Mouse (Mus musculus) testis, adult 2 months (tissue): ENCODE results near the gene Adora2a. TPM values are rescaled to one million over a fixed set of nuclear protein-coding genes. Genes with fewer than 3 reads are reported as not detected.
"Not testable (repeated sequence)": the region's sequence is repeated elsewhere in the genome, so short reads cannot be mapped to it uniquely, and the experiment has no call there.

Experiments used
- H3K27ac ChIP-seq: fragments of 200-500 bp; 2 replicates; pipeline ENCODE4 v1.5.1; 2012; ENCODE audit warnings: low read depth, low read length; ENCODE audit not compliant: control insufficient read depth, insufficient read depth
- H3K27me3 ChIP-seq: fragments of 200-500 bp; 2 replicates; pipeline ENCODE4 v1.6.1; 2012; ENCODE audit warnings: mild to moderate bottlenecking, low read length, moderate library complexity; ENCODE audit not compliant: control insufficient read depth, insufficient read depth
- H3K36me3 ChIP-seq: fragments of 200-500 bp; 2 replicates; pipeline ENCODE4 v1.6.1; 2012; ENCODE audit warnings: mild to moderate bottlenecking, low read length; ENCODE audit not compliant: control insufficient read depth, insufficient read depth
- H3K4me1 ChIP-seq: fragments of 200-500 bp; 2 replicates; pipeline ENCODE4 v1.6.1; 2012; ENCODE audit warnings: low read length; ENCODE audit not compliant: control insufficient read depth, insufficient read depth
- H3K4me3 ChIP-seq: fragments of 200-500 bp; 2 replicates; pipeline ENCODE4 v1.5.1; 2012; ENCODE audit warnings: low read depth, mild to moderate bottlenecking, low read length, moderate library complexity, mixed read lengths; ENCODE audit not compliant: control insufficient read depth
- CTCF ChIP-seq: fragments of 200-500 bp; IDR thresholded peaks from 2 replicates; pipeline ENCODE4 v1.5.1; 2012; ENCODE audit warnings: low read depth, mild to moderate bottlenecking, inconsistent platforms, low read length, moderate library complexity; ENCODE audit not compliant: control insufficient read depth, insufficient read depth, insufficient replicate concordance
- POLR2A ChIP-seq: fragments of 200-500 bp; IDR thresholded peaks from 2 replicates; pipeline ENCODE4 v1.6.1; 2012; ENCODE audit warnings: low read depth, mild to moderate bottlenecking, inconsistent platforms, low read length, moderate library complexity; ENCODE audit not compliant: control insufficient read depth
- polyA plus RNA-seq: library from polyadenylated mRNA; depleted of rRNA; stranded (reverse); fragments of >200 nt; gene quantifications from 2 replicates; pipeline ENCODE4 v1.2.3, GENCODE M21; 2012

The Adora2a gene
- polyA plus RNA-seq, 1 experiment: 0.28 TPM

- no peaks in the 10 kb centered on the region for H3K4me1 ChIP-seq
- H3K27me3 ChIP-seq: no peaks in the 10 kb centered on the region
- H3K4me3 ChIP-seq: no peak overlapping the region
- no peak for TF ChIP-seq POLR2A
- no peak for TF ChIP-seq CTCF
- H3K36me3 ChIP-seq: no peaks in the 10 kb centered on the region
- H3K27ac ChIP-seq: no peak overlapping the region
Measured at GRCm38 (mm10) chr10:75345265-75345664, 28.6 kb downstream of the Adora2a start.

- Histone ChIP-seq H3K27me3 (no peaks in the 10 kb centered on the region), H3K4me1 (no peaks in the 10 kb centered on the region), H3K4me3 (no peak overlapping the region), H3K36me3 (no peaks in the 10 kb centered on the region), H3K27ac (no peak overlapping the region)
- TF ChIP-seq CTCF: no peak
- no peak for TF ChIP-seq POLR2A
Measured at GRCm38 (mm10) chr10:75350564-75350963, 33.9 kb downstream of the Adora2a start.

- Histone ChIP-seq H3K36me3 (no peaks in the 10 kb centered on the region), H3K4me3 (no peak overlapping the region), H3K27ac (no peak overlapping the region), H3K27me3 (no peaks in the 10 kb centered on the region), H3K4me1 (no peaks in the 10 kb centered on the region)
- TF ChIP-seq POLR2A (no peak), CTCF (no peak)
Measured at GRCm38 (mm10) chr10:75352541-75352940, 35.9 kb downstream of the Adora2a start.

- H3K27me3 ChIP-seq, H3K4me1 ChIP-seq, H3K27ac ChIP-seq, H3K4me3 ChIP-seq, H3K36me3 ChIP-seq: not testable (repeated sequence)
Measured at GRCm38 (mm10) chr10:75353838-75354241, 37.2 kb downstream of the Adora2a start.

- H3K4me1 ChIP-seq: no peaks in the 10 kb centered on the region
- TF ChIP-seq CTCF (no peak), POLR2A (no peak)
- no peak overlapping the region for H3K4me3 ChIP-seq
- H3K27ac ChIP-seq: no peak overlapping the region
- H3K27me3 ChIP-seq: no peaks in the 10 kb centered on the region
- no peaks in the 10 kb centered on the region for H3K36me3 ChIP-seq
Measured at GRCm38 (mm10) chr10:75355341-75355740, 38.7 kb downstream of the Adora2a start.

GRCm38 (mm10) chr10:75364214-75364690 is 47.6 kb downstream of the Adora2a start:
- not testable (repeated sequence) for H3K27ac ChIP-seq, H3K36me3 ChIP-seq, H3K4me1 ChIP-seq, H3K27me3 ChIP-seq, H3K4me3 ChIP-seq

GRCm38 (mm10) chr10:75364796-75365195 is 48.1 kb downstream of the Adora2a start:
- TF ChIP-seq CTCF: no peak
- peak overlapping the region; percentile 90; the same call in 1 of the 2 replicates for H3K4me3 ChIP-seq

GRCm38 (mm10) chr10:75365231-75365633 is 48.6 kb downstream of the Adora2a start:
- H3K4me3 ChIP-seq: peak overlapping the region; percentile 90
- H3K4me1 ChIP-seq: peaks cover 2% of the 10 kb centered on the region; the same call in 1 of the 2 replicates
- TF ChIP-seq POLR2A (peak; percentile 66), CTCF (no peak)
- peak overlapping the region; percentile 66; the same call in 1 of the 2 replicates for H3K27ac ChIP-seq
- H3K36me3 ChIP-seq: no peaks in the 10 kb centered on the region
- no peaks in the 10 kb centered on the region for H3K27me3 ChIP-seq

More at GRCm38 (mm10) chr10:75364796-75365195, 48.1 kb downstream of the Adora2a start:
- 0 out of 2 replicates have a peak overlapping the region, but pooled peaks have one; percentile 5 for H3K27ac ChIP-seq
- no peaks in the 10 kb centered on the region for H3K27me3 ChIP-seq
- no peaks in the 10 kb centered on the region for H3K36me3 ChIP-seq
- peaks cover 2% of the 10 kb centered on the region; the same call in 1 of the 2 replicates for H3K4me1 ChIP-seq

- not testable (repeated sequence) for H3K4me3 ChIP-seq, H3K27ac ChIP-seq, H3K4me1 ChIP-seq, H3K27me3 ChIP-seq, H3K36me3 ChIP-seq
Measured at GRCm38 (mm10) chr10:75373655-75374351, 57.1 kb downstream of the Adora2a start.
